Mouse (Mus musculus) left cerebral cortex, postnatal 14 days (tissue): ENCODE results near the gene Zscan4-ps1. TPM values are rescaled to one million over a fixed set of nuclear protein-coding genes. Genes with fewer than 3 reads are reported as not detected.
"Not testable (repeated sequence)": the region's sequence is repeated elsewhere in the genome, so short reads cannot be mapped to it uniquely, and the experiment has no call there.

Experiments used
- DNase-seq, 2 experiments: peaks; one replicate each; pipeline ENCODE4 v3.0.0; 2021 to 2022; ENCODE audit warnings: low spot score in 2 of 2, mixed read lengths in 1 of 2
- intact Hi-C: fragments of 180-260 bp; cut with DNase I; formaldehyde crosslinking; loops from one replicate; pipeline ENCODE4 v1.15.1; 2025
- long read RNA-seq, 2 experiments: library from polyadenylated mRNA; stranded (forward); transcript quantifications; one replicate each; pipeline ENCODE4 v2.0.0; 2021
- total RNA-seq, 2 experiments: library from RNA; stranded (reverse); gene quantifications; 2 replicates each; pipeline ENCODE4 v1.2.3; 2021

The Zscan4-ps1 gene
- not detected for total RNA-seq
- long read RNA-seq, experiment 1: 0 reads
- long read RNA-seq, experiment 2: 0 reads

DNA sequence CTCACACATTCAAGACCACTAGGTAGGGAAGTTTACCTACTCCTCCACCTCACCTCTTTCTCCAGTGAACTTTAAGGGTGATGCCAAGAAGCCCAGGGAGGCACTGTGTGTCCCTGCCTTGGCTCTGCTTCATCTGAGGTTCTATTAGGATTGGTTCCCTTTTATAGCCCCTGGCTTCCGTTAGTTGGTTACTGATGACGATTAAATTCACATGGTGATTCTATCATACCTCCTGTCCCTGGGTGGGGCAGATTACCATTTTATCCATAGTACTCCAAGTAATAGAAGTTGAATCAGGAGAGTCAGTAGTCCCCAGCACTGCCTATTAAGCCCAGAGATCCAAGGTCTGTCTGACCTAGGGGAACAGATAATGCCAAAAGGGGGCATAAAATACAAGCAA is at the start of gene Zscan4-ps1:
Zscan4-ps1 (minus strand) TSS at position 101 of the 400 bp plus-strand sequence.
- intact Hi-C loops, DNase-seq: not testable (repeated sequence)

Other genes with a start within 250 kb of the Zscan4-ps1 start
- gene Zscan4b, start 164.6 kb downstream of the Zscan4-ps1 start, total RNA-seq: not detected
- not detected for gene Zscan4c, start 63.9 kb downstream of the Zscan4-ps1 start, total RNA-seq
- not detected for gene Zscan4d, start 96.5 kb upstream of the Zscan4-ps1 start, total RNA-seq
- not detected for gene Zscan4e, start 241.0 kb upstream of the Zscan4-ps1 start, total RNA-seq